Mouse (Mus musculus): ENCODE measurements around the gene Tctex1d4. TPM values are rescaled to one million over a fixed set of nuclear protein-coding genes. Genes with fewer than 3 reads are reported as not detected.

Tctex1d4 gene
- polyA plus RNA-seq, 1 experiment, result not detected

DNA sequence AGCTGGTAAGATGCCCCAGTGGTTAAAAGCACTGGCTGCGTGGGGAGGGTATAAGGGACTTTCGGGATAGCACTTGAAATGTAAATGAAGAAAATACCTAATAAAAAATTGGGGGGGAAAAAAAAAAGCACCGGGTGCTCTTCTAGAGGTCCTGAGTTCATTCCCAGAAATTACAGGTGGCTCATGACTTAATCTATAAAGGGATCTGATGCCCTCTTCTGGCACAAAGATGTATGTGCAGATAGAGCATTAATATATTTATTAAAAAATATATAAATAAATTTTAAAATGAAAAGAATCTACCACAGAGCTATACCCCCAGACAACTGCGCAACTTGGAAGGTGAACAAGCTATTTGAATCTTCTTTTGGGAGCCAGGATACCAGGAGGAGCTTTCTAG, 14.0 kb downstream of the Tctex1d4 start:
- H3K4me1 ChIP-seq (ENCODE audit: control insufficient read depth, insufficient read depth, insufficient read length, low read length), result 0 out of 2 replicates have a peak, but pooled peaks cover 2% of the 10 kb centered on the region
- H3K27ac ChIP-seq (replicated peaks; ENCODE audit: low read depth, low read length), result no peak overlapping the region
- no peak overlapping the region for H3K4me3 ChIP-seq (ENCODE audit: insufficient read depth, low read depth, low read length)

DNA sequence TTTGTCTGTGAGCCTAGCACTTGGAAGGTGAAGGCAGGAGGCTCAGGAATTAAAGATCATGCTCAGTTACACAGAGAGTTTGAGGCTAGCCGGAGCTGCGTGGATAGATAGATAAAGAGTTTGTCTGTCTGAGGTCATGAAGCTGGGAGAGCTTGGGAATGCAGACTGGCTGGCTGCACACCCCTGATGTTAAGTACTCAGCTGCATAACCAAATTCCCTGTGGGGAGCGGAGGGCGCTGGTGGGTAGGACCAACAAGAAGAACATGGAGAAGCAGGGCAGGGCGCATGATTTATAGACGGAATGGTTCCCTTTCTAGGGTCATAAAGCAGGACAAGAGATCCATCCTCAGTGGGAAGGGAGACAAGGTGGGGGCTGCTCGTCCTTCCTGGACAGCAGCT, 16.4 kb downstream of the Tctex1d4 start:
- no peak overlapping the region for H3K27ac ChIP-seq (replicated peaks; ENCODE audit: low read depth, low read length)
- no peaks in the 10 kb centered on the region for H3K4me1 ChIP-seq (ENCODE audit: control insufficient read depth, insufficient read depth, insufficient read length, low read length)
- H3K4me3 ChIP-seq (ENCODE audit: insufficient read depth, low read depth, low read length), result no peak overlapping the region

DNA sequence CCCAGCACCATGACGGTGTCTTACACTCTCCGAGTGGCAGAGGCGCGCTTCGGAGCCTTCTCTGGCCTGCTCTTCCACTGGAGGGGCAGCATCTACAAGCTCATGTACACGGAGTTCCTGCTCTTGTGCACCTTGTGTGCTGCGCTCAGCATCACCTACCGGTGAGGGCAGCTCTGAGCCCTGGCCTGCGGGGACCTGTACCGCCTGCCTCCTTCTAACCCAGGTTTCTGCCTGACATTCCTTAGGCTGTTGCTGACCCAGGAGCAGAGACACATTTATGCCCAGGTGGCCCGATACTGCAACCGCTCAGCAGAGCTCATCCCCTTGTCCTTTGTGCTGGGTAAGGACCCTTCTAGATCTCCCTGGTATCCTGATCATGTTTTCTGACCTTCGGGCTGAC, 18.7 kb downstream of the Tctex1d4 start:
- Histone ChIP-seq H3K27ac (replicated peaks; ENCODE audit: low read depth, low read length) (no peak overlapping the region), H3K4me3 (ENCODE audit: insufficient read depth, low read depth, low read length) (no peak overlapping the region), H3K4me1 (ENCODE audit: control insufficient read depth, insufficient read depth, insufficient read length, low read length) (no peaks in the 10 kb centered on the region)

DNA sequence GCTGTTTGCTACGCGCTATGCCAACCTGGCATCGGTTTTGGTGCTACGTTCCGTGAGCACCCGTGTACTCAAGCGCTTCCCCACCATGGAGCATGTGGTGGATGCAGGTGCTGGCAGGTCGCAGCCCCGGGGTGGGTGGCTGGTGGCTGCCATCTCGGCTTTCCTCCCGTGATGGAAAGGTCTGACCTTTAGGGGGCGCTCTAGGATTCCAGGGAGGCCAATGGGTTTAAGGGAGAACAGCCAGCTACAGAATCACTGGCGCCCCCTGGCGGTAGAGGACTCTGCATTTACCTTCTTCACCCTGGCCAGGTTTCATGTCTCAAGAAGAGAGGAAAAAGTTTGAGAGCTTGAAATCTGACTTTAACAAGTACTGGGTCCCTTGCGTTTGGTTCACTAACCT, 19.6 kb downstream of the Tctex1d4 start:
- H3K4me1 ChIP-seq (ENCODE audit: control insufficient read depth, insufficient read depth, insufficient read length, low read length), result no peaks in the 10 kb centered on the region
- H3K4me3 ChIP-seq (ENCODE audit: insufficient read depth, low read depth, low read length), result no peak overlapping the region
- no peak overlapping the region for H3K27ac ChIP-seq (replicated peaks; ENCODE audit: low read depth, low read length)

DNA sequence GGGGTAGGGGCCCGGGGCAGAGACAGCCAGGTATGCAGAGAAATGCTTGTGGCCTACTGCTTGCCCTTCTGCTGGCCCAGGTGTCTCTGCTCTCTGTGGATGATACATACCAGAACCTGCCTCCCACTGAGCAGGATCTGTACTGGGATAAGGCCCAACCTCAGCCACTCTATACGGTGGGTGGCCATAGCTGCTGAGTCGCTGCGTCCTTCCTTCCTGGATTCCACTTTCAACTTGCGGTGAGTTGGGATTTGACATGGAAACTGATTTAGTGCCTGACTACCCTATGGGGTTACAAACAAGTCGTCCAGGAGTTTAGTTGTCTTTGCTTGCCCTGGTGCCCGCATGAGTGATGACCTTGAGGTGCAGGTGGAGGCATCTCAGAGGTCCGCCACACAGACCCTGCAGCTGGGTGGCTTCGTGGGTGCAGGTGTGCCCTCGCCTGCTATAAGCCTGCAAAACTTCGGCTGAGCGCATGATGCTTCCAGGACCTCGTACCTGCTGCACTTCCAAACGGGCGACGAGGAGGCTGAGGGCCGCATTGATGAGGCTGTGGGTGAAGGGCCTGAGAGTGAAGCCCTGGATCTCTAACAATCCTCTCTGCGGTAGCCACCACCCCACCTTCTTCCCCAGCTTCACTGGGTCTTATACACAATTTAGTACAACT, 21.6 kb downstream of the Tctex1d4 start:
- no peak overlapping the region for H3K4me3 ChIP-seq (ENCODE audit: insufficient read depth, low read depth, low read length)
- H3K27ac ChIP-seq (replicated peaks; ENCODE audit: low read depth, low read length), result no peak overlapping the region
- no peaks in the 10 kb centered on the region for H3K4me1 ChIP-seq (ENCODE audit: control insufficient read depth, insufficient read depth, insufficient read length, low read length)

DNA sequence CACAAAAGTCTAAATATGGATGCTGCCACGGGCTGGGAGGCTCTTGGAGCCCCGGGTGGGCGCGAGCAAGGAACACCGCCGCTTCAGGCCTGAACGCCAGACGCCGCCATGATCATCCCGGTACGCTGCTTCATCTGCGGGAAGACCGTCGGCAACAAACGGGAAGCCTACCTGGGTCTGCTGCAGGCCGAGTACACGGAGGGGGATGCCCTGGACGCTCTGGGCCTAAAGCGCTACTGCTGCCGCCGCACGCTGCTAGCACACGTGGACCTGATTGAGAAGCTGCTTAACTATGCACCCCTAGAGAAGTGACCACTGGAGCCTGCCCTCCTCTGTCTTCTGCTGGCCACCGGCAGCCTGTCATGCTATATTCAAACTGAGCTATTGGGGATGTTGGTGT, 22.2 kb downstream of the Tctex1d4 start:
- Histone ChIP-seq H3K4me3 (ENCODE audit: insufficient read depth, low read depth, low read length) (no peak overlapping the region), H3K4me1 (ENCODE audit: control insufficient read depth, insufficient read depth, insufficient read length, low read length) (no peaks in the 10 kb centered on the region), H3K27ac (replicated peaks; ENCODE audit: low read depth, low read length) (no peak overlapping the region)

DNA sequence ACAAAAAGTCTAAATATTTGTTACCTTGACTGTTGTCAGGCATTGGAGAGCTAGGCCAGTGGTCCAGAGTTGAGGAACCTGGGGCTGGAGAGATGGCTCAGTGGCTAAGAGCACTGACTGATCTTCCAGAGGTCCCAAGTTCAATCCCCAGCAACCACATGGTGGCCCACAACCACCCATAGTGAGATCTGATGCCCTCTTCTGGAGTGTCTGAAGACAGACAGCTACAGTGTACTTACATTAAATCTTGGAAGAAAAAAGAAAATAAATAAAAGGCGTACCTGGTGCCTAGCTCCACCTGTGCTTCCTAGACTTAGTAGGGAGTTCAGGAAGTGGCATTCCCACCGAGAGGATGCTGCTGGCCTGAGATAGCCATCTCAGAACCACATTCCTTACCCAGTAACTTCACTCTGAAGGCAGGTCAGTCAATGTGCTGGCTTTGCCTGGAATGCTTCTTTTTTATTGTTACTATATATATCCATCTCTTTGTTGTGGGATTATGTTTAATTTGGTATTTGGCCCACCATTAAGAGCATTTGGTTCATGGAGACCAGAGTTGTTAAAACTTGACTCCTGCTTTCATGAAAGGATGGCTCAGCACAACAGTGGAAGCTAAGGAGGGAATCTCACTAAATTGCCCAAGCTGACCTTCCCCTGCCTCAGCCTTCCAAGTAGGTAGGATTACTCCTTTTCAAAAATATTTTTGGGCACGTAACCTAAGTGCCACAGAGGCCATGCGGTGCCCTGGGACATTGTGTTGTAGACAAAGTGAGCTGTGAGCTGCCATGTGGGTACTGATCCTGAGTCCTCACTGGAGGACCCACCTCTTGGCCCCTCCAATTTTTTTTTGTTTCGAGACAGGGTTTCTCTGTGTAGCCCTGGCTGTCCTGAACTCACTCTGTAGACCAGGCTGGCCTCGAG, 23.0 kb downstream of the Tctex1d4 start:
- Histone ChIP-seq H3K4me1 (ENCODE audit: control insufficient read depth, insufficient read depth, insufficient read length, low read length) (no peaks in the 10 kb centered on the region), H3K4me3 (ENCODE audit: insufficient read depth, low read depth, low read length) (no peak overlapping the region), H3K27ac (replicated peaks; ENCODE audit: low read depth, low read length) (no peak overlapping the region)

DNA sequence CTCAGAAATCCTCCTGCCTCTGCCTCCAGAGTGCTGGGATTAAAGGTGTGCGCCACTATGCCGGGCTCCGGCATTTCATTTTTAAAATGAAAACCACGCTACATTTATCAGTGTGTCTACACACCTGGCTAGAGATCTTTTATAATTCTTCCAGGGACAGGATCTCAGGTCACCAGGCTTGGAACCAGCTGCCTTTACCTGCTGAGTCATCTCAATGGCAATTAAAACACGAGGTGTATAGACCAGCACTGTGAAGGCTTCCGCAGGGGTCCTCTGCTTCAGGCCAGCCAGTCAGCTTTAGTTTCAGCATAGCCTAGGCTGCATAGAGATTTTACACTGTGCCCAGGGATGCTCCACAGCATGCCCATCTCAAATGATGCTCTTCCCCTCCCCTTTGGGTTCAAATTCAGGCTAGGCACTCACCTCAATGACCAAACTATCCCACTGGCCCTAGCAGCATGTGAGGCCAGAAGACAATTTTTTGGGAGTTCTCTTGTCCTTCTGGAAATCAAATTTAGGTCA, 23.7 kb downstream of the Tctex1d4 start:
- Histone ChIP-seq H3K27ac (replicated peaks; ENCODE audit: low read depth, low read length) (no peak overlapping the region), H3K4me1 (ENCODE audit: control insufficient read depth, insufficient read depth, insufficient read length, low read length) (no peaks in the 10 kb centered on the region), H3K4me3 (ENCODE audit: insufficient read depth, low read depth, low read length) (no peak overlapping the region)

DNA sequence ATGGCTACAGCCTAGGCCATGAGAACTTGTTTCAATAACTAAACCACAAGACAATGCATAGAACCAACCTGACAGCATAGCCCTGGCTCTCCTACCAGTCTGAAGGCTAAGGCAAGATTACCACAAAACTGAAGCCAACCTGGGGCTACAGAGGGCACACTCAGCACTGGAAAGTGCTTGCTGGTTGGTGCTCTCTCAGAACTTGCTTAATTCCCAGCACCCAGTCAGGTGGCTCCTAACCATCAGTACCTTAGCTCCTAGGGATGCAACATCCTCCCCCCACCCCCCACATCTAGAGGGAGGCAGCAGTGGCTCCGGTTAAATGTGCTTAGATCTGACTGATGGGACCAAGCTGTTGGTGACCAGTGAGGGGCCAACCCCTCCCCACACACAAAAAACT, 24.8 kb downstream of the Tctex1d4 start:
- Histone ChIP-seq H3K27ac (replicated peaks; ENCODE audit: low read depth, low read length) (no peak overlapping the region), H3K4me1 (ENCODE audit: control insufficient read depth, insufficient read depth, insufficient read length, low read length) (no peaks in the 10 kb centered on the region), H3K4me3 (ENCODE audit: insufficient read depth, low read depth, low read length) (no peak overlapping the region)

DNA sequence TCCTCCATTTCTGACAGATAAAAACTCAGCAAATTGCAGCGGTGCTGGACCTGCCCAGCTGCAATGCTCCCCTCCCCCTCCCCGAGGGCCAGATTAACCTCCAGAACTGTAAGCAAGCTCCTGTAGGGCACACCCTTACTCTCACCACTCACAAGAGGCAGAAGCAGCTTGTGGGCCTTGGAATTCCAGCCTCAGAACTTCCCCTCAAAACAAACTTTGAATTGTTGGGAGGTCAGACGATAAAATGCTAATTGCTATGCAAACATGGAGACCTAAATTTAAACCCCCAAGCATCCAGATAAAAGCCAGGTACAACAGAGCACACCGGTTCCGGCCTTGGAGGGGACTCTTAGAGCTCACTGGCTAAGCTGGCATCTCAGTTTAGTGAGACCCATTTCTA, 26.1 kb downstream of the Tctex1d4 start:
- Histone ChIP-seq H3K4me3 (ENCODE audit: insufficient read depth, low read depth, low read length) (no peak overlapping the region), H3K4me1 (ENCODE audit: control insufficient read depth, insufficient read depth, insufficient read length, low read length) (no peaks in the 10 kb centered on the region; the same call in 1 of the 2 replicates), H3K27ac (replicated peaks; ENCODE audit: low read depth, low read length) (no peak overlapping the region)

DNA sequence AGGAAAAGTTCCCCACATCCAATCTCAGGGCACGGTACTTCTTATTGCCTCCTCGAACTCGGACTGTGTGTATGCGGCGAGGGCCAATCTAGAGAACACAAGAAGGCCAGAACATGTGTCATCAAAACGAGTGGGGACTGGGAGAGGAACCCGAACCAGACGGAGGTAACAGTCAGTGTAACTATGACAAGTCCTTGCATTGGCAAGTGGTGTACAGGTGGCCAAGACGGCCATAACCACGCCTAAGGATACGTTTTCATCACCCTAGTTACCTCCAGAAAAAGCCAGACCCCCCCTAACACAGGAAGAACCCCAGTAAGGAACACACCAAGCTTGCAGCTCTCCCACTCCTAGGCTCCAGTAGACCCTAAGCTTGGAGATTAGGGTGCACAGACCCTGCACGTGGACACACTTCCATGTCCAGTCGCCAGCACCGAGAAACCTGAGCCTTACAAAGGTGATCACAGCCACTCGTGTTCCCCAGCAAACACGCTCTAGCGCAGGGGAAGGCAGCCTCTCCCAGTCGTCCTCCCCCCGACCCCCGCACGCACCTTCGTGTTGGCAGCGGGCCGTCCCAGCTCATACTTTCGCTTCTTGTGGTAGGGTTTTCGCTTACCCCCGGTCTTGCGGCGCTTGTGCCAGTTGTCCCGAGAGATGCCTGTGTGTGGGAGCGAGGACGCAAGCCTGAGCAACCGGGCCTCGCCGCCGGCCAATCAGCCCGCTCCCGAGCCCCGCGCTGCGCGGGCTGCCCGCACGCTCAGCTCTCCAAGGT, 28.6 kb downstream of the Tctex1d4 start:
- H3K4me1 ChIP-seq (ENCODE audit: control insufficient read depth, insufficient read depth, insufficient read length, low read length), result no peaks in the 10 kb centered on the region; the same call in 1 of the 2 replicates
- peak overlapping the region; percentile 6; the same call in 1 of the 2 replicates for H3K27ac ChIP-seq (replicated peaks; ENCODE audit: low read depth, low read length)
- H3K4me3 ChIP-seq (ENCODE audit: insufficient read depth, low read depth, low read length), result peak overlapping the region; percentile 83

DNA sequence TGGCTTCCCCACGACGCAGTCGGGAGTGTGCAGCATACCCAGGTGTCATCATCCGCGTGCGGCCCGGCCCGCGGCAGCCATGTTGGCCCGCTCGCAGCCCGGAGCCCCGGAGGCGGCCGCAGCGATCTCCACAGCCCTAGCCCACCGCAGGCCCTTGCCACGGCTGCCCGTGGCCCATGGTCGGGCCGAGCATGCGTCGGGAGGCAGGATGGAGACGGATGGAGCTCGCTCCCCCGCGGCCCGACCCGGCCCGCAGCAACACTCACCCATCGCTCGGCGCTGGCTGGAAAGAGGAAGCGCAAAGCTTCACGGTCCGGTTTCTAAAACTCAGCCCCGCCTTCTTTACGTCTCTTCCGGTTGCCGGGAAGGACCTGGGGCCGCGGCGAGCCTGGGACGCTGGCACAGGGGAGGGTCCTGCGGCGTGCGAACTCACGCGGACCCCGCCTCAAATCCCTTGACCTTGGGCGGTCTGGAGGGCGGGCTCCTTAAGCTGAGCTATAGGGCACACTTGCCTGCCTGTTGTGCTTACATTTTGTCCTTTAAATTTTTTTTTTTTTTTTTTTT, 29.3 kb downstream of the Tctex1d4 start, which contains the start of gene Rps8:
TSS of gene Rps8 (minus strand) at position 452 of the 564 bp plus-strand sequence.
- Histone ChIP-seq H3K27ac (replicated peaks; ENCODE audit: low read depth, low read length) (peak within 1 kb of the TSS; percentile 81), H3K4me1 (ENCODE audit: control insufficient read depth, insufficient read depth, insufficient read length, low read length) (no peaks in the 10 kb centered on the region; the same call in 1 of the 2 replicates), H3K4me3 (ENCODE audit: insufficient read depth, low read depth, low read length) (peak within 1 kb of the TSS; percentile 83)

DNA sequence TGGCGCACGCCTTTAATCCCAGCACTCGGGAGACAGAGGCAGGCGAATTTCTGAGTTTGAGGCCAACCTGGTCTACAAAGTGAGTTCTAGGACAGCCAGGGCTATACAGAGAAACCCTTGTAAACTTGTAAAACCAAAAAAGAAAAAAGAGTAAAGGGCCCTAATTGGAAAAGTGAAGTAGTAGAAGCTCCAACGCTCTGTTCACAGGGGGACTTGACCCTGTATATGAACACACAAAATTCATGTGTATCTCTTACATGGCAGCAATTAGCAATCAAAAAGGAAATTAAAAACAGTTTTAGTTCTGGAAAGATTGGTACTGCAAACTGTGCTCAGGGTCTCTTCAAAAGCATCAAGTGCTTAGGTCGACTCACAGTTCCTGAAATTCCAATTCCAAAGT, 29.8 kb downstream of the Tctex1d4 start:
- no peaks in the 10 kb centered on the region; the same call in 1 of the 2 replicates for H3K4me1 ChIP-seq (ENCODE audit: control insufficient read depth, insufficient read depth, insufficient read length, low read length)
- peak overlapping the region; percentile 83 for H3K4me3 ChIP-seq (ENCODE audit: insufficient read depth, low read depth, low read length)
- H3K27ac ChIP-seq (replicated peaks; ENCODE audit: low read depth, low read length), result no peak overlapping the region

DNA sequence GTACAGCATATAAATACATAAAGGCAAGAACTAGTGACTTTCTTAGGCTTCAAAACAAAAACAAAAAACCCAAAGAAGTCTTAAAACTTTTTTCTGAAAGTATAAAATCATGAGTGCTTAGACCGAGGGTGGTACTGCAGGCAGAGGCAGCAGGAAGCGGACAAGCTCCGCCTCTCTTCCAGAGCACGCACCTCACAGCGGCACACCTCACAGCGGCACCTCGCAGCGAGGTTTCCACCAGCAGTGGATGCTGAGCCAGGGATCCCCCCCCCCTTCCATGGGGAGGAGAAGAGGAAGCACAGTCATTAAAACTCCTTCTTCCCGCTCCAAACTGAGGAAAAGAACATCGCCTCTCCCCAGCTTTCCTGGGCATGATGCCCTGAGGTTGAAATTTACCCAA, 33.1 kb downstream of the Tctex1d4 start:
- no peaks in the 10 kb centered on the region; the same call in 1 of the 2 replicates for H3K4me1 ChIP-seq (ENCODE audit: control insufficient read depth, insufficient read depth, insufficient read length, low read length)
- H3K4me3 ChIP-seq (ENCODE audit: insufficient read depth, low read depth, low read length), result no peak overlapping the region
- H3K27ac ChIP-seq (replicated peaks; ENCODE audit: low read depth, low read length), result no peak overlapping the region
